ENCODE assay signal across 24 mouse cellular contexts in the genomic region with DNA sequence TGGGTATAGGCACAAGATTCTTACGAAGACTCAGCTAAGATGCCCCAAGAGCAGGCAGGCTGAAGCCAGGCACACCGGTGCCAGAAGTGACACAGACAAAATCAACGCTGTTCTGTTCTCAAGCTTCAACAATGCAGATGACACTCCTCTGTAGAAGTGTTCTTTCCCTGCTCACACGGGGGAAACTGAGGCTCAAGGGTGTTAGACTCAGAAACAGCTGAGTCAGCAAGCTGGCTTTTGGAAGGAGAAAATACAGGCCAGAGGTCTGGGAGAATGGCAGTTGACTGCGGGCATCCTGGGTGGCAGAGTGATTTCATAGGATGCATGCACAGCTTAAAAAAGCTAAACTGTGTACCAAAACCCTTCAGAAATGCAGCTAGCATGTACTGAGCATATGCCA. TPM values are rescaled to one million over a fixed set of nuclear protein-coding genes. Genes with fewer than 3 reads are reported as not detected.
"Had no signal": no experiment of that assay in that cellular context is flagged by ENCODE, and none has a peak within 500 bp of the region (broad histone marks: within the 10 kb centered on the region; RNA-seq: fewer than 3 reads in every experiment).

No protein-coding gene starts in this region.

- H3K4me1 ChIP-seq: megakaryocyte, embryonic 14.5 days; midbrain, embryonic 13.5 days; midbrain, embryonic 15.5 days; neural tube, embryonic 12.5 days; stomach, embryonic 15.5 days had no signal

- H3K36me3 ChIP-seq: midbrain, embryonic 13.5 days; midbrain, embryonic 15.5 days; neural tube, embryonic 12.5 days; stomach, embryonic 15.5 days had no signal

- H3K4me3 ChIP-seq: megakaryocyte, embryonic 14.5 days; midbrain, embryonic 13.5 days; midbrain, embryonic 15.5 days; neural tube, embryonic 12.5 days; stomach, embryonic 15.5 days had no signal

- H3K27ac ChIP-seq: macrophage; midbrain, embryonic 13.5 days; midbrain, embryonic 15.5 days; neural tube, embryonic 12.5 days; stomach, embryonic 15.5 days; stomach, postnatal 0 days had no signal

- DNase-seq: lung, adult 18-20 months; lung, embryonic 14.5 days; lung, postnatal 10 days; lung, postnatal 36 days; right cerebral cortex, postnatal 14 days; thymus, adult 2 months; thymus, postnatal 25 days had no signal

- H3K9ac ChIP-seq: lung, embryonic 14.5 days; midbrain, embryonic 13.5 days; midbrain, embryonic 15.5 days; neural tube, embryonic 12.5 days; stomach, embryonic 15.5 days had no signal

- H3K9me3 ChIP-seq: megakaryocyte, embryonic 14.5 days; midbrain, embryonic 13.5 days; midbrain, embryonic 15.5 days; neural tube, embryonic 12.5 days; stomach, embryonic 15.5 days had no signal

- H3K27me3 ChIP-seq: midbrain, embryonic 13.5 days; neural tube, embryonic 12.5 days; stomach, embryonic 15.5 days had no signal

RNA-seq across cellular contexts. Expression of a gene that starts 4.8 kb away (rescaled TPM):
- total RNA-seq: megakaryocyte progenitor cell, adult 5-6 weeks; midbrain, postnatal 0 days; monocyte, adult 5-6 weeks; neutrophil, adult 5-6 weeks had no signal
- polyA plus RNA-seq: liver, embryonic 16.5 days; lung, embryonic 14.5 days; lung, embryonic 16.5 days; macrophage; midbrain, embryonic 11.5 days; midbrain, embryonic 13.5 days; midbrain, embryonic 15.5 days; midbrain, postnatal 0 days; neural tube, embryonic 12.5 days; neural tube, embryonic 14.5 days; spleen, adult 2 months; stomach, embryonic 15.5 days; stomach, postnatal 0 days had no signal

RNA-seq across cellular contexts. Expression of a gene that starts 11.9 kb away (rescaled TPM):
- total RNA-seq: megakaryocyte progenitor cell, adult 5-6 weeks; midbrain, postnatal 0 days; monocyte, adult 5-6 weeks; neutrophil, adult 5-6 weeks had no signal
- polyA plus RNA-seq: liver, embryonic 16.5 days; lung, embryonic 14.5 days; lung, embryonic 16.5 days; macrophage; midbrain, embryonic 11.5 days; midbrain, embryonic 13.5 days; midbrain, embryonic 15.5 days; midbrain, postnatal 0 days; neural tube, embryonic 12.5 days; neural tube, embryonic 14.5 days; spleen, adult 2 months; stomach, embryonic 15.5 days; stomach, postnatal 0 days; testis, adult 2 months; thymus, adult 2 months had no signal

RNA-seq across cellular contexts. Expression of a gene that starts 15.5 kb away (rescaled TPM):
- total RNA-seq: megakaryocyte progenitor cell, adult 5-6 weeks; midbrain, postnatal 0 days; monocyte, adult 5-6 weeks; neutrophil, adult 5-6 weeks had no signal
- polyA plus RNA-seq: liver, embryonic 16.5 days; macrophage; midbrain, embryonic 11.5 days; midbrain, embryonic 13.5 days; midbrain, embryonic 15.5 days; midbrain, postnatal 0 days; neural tube, embryonic 12.5 days; neural tube, embryonic 14.5 days; spleen, adult 2 months; stomach, embryonic 15.5 days; stomach, postnatal 0 days; testis, adult 2 months; thymus, adult 2 months had no signal

RNA-seq across cellular contexts. Expression of a gene that starts 23.9 kb away (rescaled TPM):
- total RNA-seq: megakaryocyte progenitor cell, adult 5-6 weeks; midbrain, postnatal 0 days; monocyte, adult 5-6 weeks; neutrophil, adult 5-6 weeks had no signal
- polyA plus RNA-seq: liver, embryonic 16.5 days; lung, embryonic 14.5 days; lung, embryonic 16.5 days; macrophage; midbrain, embryonic 11.5 days; midbrain, embryonic 13.5 days; midbrain, embryonic 15.5 days; midbrain, postnatal 0 days; neural tube, embryonic 12.5 days; neural tube, embryonic 14.5 days; spleen, adult 2 months; stomach, embryonic 15.5 days; stomach, postnatal 0 days; testis, adult 2 months; thymus, adult 2 months had no signal

RNA-seq across cellular contexts. Expression of a gene that starts 49.3 kb away (rescaled TPM):
- total RNA-seq: megakaryocyte progenitor cell, adult 5-6 weeks; midbrain, postnatal 0 days; monocyte, adult 5-6 weeks had no signal
- polyA plus RNA-seq: liver, embryonic 16.5 days; lung, embryonic 14.5 days; lung, embryonic 16.5 days; macrophage; midbrain, embryonic 11.5 days; midbrain, embryonic 13.5 days; midbrain, embryonic 15.5 days; midbrain, postnatal 0 days; neural tube, embryonic 12.5 days; neural tube, embryonic 14.5 days; spleen, adult 2 months; stomach, embryonic 15.5 days; stomach, postnatal 0 days; thymus, adult 2 months had no signal
